Mouse (Mus musculus) heart, postnatal 0 days (tissue): ENCODE results near the gene Ctxn2.

Experiments
- CTCF ChIP-seq: IDR thresholded peaks from 2 replicates; pipeline ENCODE4 v1.5.1; 2016; ENCODE audit warnings: antibody characterized with exemption, control low read depth, low read depth
- EP300 ChIP-seq: IDR thresholded peaks from 2 replicates; pipeline ENCODE4 v1.6.1; 2016; ENCODE audit warnings: antibody characterized with exemption, low read depth

DNA sequence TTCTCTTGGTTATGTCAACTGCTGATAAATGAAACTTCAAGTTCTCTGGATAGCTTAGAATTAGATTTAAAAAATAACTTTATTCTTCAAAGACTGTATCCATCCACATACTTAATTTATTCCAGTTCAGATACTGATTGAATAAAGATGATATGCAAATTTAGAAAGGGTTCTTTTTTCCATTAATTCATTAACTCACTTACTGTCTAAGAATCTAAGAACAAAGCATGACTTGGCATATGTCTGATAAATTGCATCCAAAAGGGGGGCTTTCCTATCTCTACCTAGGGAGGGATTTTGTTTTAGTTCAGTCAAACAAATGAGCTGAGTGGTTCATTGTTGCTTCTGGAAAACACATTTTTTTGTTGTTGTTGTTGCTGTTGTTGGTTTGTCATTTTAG is 5.8 kb downstream of the Ctxn2 start:
- TF ChIP-seq EP300 (no peak), CTCF (no peak)
